Mouse (Mus musculus) ES-E14 (cell line): Measurements from ENCODE around the gene Dapk1.

Experiments
- HCFC1 ChIP-seq: IDR thresholded peaks from 2 replicates; pipeline ENCODE4 v1.6.1; 2012; ENCODE audit warnings: low read length, inconsistent platforms, borderline replicate concordance; ENCODE audit not compliant: insufficient read depth
- MAFK ChIP-seq: IDR thresholded peaks from 2 replicates; pipeline ENCODE4 v1.6.1; 2014; ENCODE audit warnings: mild to moderate bottlenecking, low read depth, low read length, inconsistent platforms; ENCODE audit not compliant: insufficient read depth
- ZC3H11A ChIP-seq: IDR thresholded peaks from 2 replicates; pipeline ENCODE4 v1.6.1; 2012; ENCODE audit warnings: low read depth, mild to moderate bottlenecking, inconsistent platforms, low read length, borderline replicate concordance
- ZNF384 ChIP-seq: IDR thresholded peaks from 2 replicates; pipeline ENCODE4 v1.6.1; 2012; ENCODE audit warnings: low read depth, low read length, inconsistent platforms

DNA sequence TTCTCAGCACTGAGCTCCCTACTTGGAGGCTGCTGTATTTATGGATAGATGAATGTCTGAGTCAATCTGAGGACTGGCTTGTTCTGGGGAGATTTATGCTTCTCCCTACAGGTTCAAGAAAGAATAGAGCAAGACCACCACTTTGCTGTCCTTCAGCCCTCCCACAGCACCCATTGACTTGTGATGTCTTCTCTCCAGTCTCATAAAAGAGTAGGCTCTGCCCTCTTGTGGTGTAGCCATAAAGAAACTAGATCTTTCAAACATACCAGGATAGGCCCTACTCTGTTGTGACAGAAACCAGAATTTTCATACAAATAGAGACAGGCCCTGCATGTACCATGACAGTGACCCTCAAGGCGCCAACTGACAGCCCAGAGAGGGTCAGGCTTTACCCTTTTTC is 145.5 kb downstream of the Dapk1 start:
- no peak for TF ChIP-seq ZNF384
- TF ChIP-seq ZC3H11A, result no peak
- no peak for TF ChIP-seq MAFK
- no peak for TF ChIP-seq HCFC1
